Mouse (Mus musculus) adrenal gland, postnatal 4 days (tissue): ENCODE measurements around the gene 1500011B03Rik. TPM values are rescaled to one million over a fixed set of nuclear protein-coding genes. Genes with fewer than 3 reads are reported as not detected.

ENCODE experiments used
- DNase-seq, 2 experiments: peaks; one replicate each; pipeline ENCODE4 v3.0.0; 2021 to 2022; ENCODE audit warnings: low spot score in 2 of 2, mixed read lengths in 2 of 2
- total RNA-seq, 2 experiments: library from RNA; stranded (reverse); gene quantifications; 2 replicates each; pipeline ENCODE4 v1.2.3; 2021

Gene 1500011B03Rik
- total RNA-seq, 2 experiments from 2014 or later, result 88.4 to 91.9 TPM

- no peak for DNase-seq
Measured at GRCm38 (mm10) chr5:114809826-114810225, 13.4 kb downstream of the 1500011B03Rik start.

- peak in 1 of 2 experiments; percentile 31 for DNase-seq
Measured at GRCm38 (mm10) chr5:114809181-114809756, 14.0 kb downstream of the 1500011B03Rik start.

GRCm38 (mm10) chr5:114808385-114808784 lies 14.9 kb downstream of the 1500011B03Rik start:
- no peak for DNase-seq

- DNase-seq, result no peak
Measured at GRCm38 (mm10) chr5:114807893-114808292, 15.4 kb downstream of the 1500011B03Rik start.

GRCm38 (mm10) chr5:114807468-114807867 lies 15.8 kb downstream of the 1500011B03Rik start:
- DNase-seq, result no peak

GRCm38 (mm10) chr5:114807063-114807462 lies 16.2 kb downstream of the 1500011B03Rik start:
- DNase-seq, result no peak

GRCm38 (mm10) chr5:114806636-114807035 lies 16.6 kb downstream of the 1500011B03Rik start:
- DNase-seq, result no peak

GRCm38 (mm10) chr5:114805436-114806350 lies 17.6 kb downstream of the 1500011B03Rik start:
- no peak for DNase-seq

- no peak for DNase-seq
Measured at GRCm38 (mm10) chr5:114804958-114805357, 18.3 kb downstream of the 1500011B03Rik start.

- DNase-seq, result no peak
Measured at GRCm38 (mm10) chr5:114804335-114804734, 18.9 kb downstream of the 1500011B03Rik start.

- DNase-seq, result no peak
Measured at GRCm38 (mm10) chr5:114803231-114803630, 20.0 kb downstream of the 1500011B03Rik start.

GRCm38 (mm10) chr5:114801841-114802240 lies 21.4 kb downstream of the 1500011B03Rik start:
- DNase-seq, result no peak

GRCm38 (mm10) chr5:114801049-114801448 lies 22.2 kb downstream of the 1500011B03Rik start:
- no peak for DNase-seq

GRCm38 (mm10) chr5:114799848-114800247 lies 23.4 kb downstream of the 1500011B03Rik start:
- no peak for DNase-seq

GRCm38 (mm10) chr5:114797253-114797652 lies 26.0 kb downstream of the 1500011B03Rik start:
- DNase-seq, result no peak

GRCm38 (mm10) chr5:114796299-114797012 lies 26.8 kb downstream of the 1500011B03Rik start:
- DNase-seq, result no peak

- DNase-seq, result no peak
Measured at GRCm38 (mm10) chr5:114795653-114796052, 27.6 kb downstream of the 1500011B03Rik start.

- no peak for DNase-seq
Measured at GRCm38 (mm10) chr5:114795231-114795630, 28.0 kb downstream of the 1500011B03Rik start.

GRCm38 (mm10) chr5:114794609-114795008 lies 28.7 kb downstream of the 1500011B03Rik start:
- no peak for DNase-seq

- no peak for DNase-seq
Measured at GRCm38 (mm10) chr5:114793317-114793716, 30.0 kb downstream of the 1500011B03Rik start.

GRCm38 (mm10) chr5:114785196-114785595 lies 38.1 kb downstream of the 1500011B03Rik start:
- DNase-seq, result no peak
